Mouse (Mus musculus) mesoderm, embryonic 11.5 days (tissue): ENCODE measurements around the gene Id2.

Experiments used
- DNase-seq: peaks from one replicate; pipeline ENCODE4 v3.0.0-alpha.2; 2012; ENCODE audit warnings: low read depth, low spot score

Gene Id2

DNA sequence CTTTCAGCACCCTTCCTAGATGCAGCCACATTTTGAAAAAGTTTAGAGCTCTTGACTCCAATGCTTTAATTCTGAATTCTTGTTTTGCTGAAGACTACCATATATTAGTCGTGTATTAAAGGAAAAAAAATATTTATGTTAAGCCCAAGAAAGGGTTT is at the start of gene Id2:
Id2 (minus strand) TSS at position 89 of the 158 bp plus-strand sequence.
- no peak for DNase-seq

DNA sequence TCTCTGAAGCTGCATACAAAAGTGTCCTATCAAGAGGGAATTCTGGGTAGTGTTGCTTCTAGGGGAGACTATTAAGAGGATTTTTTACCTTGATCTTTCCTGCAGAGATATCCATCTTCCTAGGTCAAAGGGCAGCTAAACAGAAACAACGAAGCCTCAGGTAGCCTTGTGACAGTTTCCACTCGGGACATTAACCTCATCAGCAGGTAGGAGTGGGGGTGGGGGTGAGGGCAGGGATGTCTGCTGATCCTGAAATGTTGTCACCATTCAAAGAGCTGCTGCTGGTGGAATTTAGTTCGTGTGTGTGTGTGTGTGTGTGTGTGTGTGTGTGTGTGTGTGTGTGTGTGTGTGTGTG is 48.4 kb upstream of the Id2 start:
- DNase-seq = no peak

DNA sequence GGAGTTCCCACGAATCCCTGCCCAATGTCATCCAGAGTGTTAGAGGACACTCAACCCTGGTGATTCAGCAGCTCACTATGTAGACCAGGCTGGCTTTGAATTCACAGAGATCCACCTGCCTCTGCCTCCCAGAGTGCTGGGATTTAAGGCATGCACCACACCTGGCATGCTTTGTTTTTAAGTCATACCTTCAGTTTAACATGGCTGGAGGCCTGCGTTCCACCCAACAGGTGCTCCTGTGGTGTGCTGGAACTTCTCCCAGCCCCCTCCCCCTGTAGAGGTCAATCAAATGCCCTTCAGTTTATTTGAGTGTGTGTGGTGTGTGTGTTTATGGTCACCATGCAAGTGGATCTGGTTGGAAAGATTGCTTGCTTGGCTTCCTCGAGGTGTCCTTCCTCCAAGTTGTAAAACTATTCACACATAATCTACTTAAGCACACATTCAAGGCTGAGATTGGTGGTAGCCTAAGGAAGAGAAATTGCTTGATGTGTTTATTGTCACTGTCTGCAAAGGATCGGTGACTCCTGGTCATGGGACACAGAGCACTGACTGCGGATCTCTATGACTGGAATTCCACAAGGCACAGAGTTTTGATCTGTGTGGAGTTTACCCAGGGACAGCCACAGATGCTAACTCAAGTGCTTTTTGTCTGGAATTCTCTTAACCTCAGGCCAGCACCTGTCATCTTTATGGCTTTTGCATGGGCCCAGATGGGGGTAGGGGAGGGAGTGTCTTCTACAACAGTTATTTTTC is 47.8 kb upstream of the Id2 start:
- DNase-seq = no peak

GRCm38 (mm10) chr12:25143492-25143891 is 46.6 kb upstream of the Id2 start:
- no peak for DNase-seq

- no peak for DNase-seq
These were observed 45.3 kb upstream of the Id2 start for GRCm38 (mm10) chr12:25142251-25142650.

- DNase-seq = no peak
These were observed 44.4 kb upstream of the Id2 start for GRCm38 (mm10) chr12:25141311-25141710.

DNA sequence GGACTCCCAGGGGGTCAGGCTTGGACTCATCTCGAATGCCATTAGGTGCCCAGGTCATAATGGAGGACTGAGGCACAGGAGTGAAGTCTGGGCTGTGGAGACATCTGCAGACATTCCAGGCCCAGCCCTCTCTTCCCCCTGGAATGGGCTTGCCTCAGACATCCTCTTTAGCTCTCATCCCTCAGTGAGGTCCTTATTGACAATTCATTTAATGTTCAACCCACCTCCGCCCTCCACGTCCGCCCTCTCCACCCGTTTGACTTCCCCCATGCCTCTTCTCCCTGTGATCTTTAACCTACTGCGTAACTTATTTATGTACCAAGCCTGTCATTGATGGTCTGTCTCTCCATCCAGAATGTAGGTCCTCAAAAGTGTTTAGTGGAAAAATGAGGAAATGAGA is 43.2 kb upstream of the Id2 start:
- no peak for DNase-seq

- no peak for DNase-seq
These were observed 41.7 kb upstream of the Id2 start for GRCm38 (mm10) chr12:25138616-25139015.

GRCm38 (mm10) chr12:25132046-25132445 is 35.1 kb upstream of the Id2 start:
- DNase-seq = no peak

DNA sequence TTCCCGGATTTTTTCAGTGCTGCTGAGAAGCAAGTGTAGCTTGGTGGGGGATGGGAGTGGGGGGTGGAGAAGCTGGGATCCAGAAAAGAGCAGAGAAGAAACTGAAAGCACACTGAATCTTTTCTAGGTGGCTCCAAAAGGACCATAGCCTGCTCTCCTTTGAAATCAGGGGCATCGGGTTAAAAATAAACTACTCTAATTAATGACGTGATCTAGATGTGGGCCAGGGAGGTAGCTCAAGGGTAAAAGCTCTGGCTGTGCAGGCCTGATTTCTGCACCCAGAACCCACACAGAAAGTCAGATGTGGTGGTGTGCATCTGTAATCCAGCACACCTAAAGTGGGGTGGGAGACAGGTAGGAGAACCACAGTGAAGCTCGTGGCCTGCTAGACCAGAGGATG is 30.7 kb upstream of the Id2 start:
- no peak for DNase-seq

DNA sequence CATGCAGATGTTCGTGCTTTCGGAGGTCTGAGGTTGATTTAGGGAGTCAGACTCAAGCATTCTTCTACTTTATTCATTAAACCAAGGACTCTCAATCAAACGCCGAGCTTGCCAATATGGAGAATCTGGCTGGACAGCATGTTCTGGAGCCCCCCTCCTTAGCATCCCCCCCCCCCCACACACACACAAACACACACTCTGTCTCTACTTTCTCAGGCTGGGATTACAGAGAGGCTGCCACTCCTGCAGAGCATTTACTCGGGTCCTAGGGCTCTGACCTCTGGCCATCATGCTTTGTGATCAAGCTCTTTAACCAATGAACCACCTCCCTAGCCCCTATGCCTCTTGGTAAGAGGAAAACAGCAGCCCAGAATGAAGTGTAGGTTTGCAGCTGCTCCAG is 29.3 kb upstream of the Id2 start:
- DNase-seq = no peak

DNA sequence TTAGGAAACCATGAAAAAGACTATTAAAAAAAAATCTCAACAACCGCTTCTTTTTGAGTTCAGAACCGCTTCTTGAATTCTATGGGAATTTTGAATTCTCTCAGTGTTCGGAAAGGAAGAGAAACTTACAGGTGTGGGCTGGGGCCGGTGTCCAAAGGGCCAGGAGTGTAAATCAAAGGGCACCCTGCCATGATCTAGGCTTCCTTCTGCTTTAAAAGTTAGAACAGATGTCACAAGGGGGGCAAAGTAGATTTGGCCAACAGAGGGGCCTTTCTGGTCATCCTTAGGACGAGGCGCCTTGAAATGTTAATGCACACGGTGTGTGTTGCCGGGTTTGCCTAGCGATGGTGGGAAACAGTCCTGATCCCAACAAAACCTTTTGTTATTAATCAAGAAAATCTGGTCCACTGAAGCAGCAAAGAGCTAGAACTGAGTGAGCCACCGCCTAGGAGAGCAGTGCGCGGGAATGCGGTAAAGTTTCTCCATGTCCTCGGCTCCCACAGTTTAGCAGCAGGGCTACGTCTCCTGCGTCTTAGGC is 28.4 kb upstream of the Id2 start:
- peak; percentile 43 for DNase-seq

GRCm38 (mm10) chr12:25124431-25125238 is 27.7 kb upstream of the Id2 start:
- DNase-seq = peak; percentile 89

DNA sequence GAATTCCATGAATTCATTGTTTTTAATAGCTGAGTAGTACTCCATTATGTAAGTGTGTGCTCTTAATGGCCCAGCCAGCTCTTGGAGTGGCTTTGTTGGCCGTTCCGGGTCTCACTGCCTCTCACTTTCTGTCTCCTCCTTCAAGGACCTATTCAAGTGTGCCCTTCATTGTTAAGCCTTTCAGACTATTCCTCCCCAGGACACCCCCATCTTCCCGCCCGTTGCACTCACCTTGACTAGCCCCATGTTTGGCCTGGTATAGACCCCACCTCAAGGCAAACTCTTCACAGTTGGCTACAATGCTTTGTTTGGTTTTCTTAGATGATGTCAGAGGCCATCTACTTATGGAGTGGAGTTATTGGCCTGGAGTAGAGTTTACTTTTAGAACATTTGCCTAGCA is 23.8 kb upstream of the Id2 start:
- no peak for DNase-seq

DNA sequence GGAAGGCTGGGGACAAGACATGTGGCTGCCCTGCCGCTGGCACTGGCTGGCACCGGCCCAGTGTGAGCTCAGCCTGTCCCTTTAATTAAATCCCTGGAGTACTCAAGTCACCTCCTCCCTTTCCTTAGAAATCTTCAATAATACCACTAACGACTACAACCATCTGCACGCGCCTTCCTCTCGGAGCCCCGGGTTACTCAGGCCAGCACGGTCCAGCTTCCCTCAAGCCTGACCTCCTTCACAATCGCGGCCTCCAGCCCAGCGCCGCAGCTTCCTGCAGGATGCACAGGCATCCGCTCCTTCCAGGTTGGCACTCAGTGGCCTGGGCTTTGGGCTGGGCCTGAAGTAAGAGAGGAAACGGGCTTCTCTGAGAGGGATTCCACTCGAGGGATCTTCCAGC is 22.3 kb upstream of the Id2 start:
- DNase-seq = no peak

DNA sequence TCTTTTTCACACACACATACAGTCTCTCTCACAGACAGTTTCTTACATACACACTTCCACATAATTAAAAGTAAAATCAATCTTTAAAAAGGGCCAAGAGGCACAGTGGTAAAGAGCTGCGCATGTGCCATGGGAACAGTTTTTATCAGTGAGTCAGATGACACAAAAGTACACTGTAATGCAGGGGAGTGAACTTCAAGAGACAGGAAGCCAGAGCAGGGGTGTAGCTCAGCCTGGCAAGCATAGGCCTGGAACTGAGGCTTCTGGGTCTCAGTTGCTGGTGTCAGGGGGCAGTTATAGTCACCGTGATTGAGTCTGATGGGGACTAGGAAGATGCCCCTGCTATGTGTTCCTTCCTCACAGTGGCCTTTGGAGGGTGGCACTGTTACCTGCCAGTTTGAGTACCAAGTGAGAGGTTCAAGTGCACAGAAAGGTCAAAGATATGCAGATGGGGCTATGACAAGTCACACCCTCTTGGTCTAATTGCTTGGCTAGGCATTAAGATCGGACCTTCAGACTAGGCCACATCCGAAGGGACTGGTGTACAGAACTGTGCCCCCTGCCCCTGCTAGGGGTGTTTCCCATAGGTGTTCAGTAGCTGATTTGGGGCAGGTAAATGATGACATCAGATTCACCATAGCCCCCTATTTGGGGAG is 21.0 kb upstream of the Id2 start:
- no peak for DNase-seq

GRCm38 (mm10) chr12:25116126-25116525 is 19.2 kb upstream of the Id2 start:
- no peak for DNase-seq

DNA sequence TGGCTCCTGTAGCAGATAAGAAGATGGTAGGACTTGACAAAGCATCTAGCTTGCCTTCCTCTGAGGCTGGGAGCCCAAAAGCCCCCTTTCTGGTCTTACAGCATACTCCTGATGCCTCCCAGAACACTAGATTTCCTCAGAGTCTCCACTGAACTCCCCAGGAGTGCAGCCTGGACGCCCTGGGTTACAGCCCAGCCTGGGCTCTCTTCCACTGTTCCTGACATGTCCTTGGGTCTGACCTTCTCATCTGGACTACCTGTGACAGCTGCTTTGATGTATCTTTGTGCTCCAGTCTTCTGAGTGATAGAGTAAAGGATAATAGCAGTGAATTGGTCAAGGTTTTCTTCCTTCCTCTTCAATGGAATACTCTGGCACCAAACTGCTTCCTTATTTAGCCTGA is 17.5 kb upstream of the Id2 start:
- no peak for DNase-seq

DNA sequence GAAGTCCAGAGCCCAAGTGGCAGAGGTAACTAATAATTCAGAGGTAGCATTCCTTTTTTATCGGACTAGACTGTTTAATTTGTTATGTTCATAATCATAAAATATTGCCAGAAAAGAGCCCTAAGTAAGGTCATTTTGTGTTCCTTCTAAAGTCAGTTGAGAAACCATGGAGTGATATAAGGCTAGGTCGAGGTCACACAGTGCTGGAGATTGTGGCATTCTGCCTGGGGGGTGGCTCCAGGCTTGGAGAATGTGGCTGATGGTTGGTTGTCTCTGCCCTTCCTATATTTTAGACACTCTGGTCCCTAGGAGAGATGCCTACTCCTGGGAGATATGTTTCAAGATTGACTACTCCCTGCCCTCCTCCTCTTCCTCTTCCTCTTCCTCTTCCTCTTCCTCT is 16.4 kb upstream of the Id2 start:
- no peak for DNase-seq

GRCm38 (mm10) chr12:25112806-25113205 is 15.9 kb upstream of the Id2 start:
- DNase-seq = no peak

- DNase-seq = no peak
These were observed 13.7 kb upstream of the Id2 start for GRCm38 (mm10) chr12:25110682-25111078.

DNA sequence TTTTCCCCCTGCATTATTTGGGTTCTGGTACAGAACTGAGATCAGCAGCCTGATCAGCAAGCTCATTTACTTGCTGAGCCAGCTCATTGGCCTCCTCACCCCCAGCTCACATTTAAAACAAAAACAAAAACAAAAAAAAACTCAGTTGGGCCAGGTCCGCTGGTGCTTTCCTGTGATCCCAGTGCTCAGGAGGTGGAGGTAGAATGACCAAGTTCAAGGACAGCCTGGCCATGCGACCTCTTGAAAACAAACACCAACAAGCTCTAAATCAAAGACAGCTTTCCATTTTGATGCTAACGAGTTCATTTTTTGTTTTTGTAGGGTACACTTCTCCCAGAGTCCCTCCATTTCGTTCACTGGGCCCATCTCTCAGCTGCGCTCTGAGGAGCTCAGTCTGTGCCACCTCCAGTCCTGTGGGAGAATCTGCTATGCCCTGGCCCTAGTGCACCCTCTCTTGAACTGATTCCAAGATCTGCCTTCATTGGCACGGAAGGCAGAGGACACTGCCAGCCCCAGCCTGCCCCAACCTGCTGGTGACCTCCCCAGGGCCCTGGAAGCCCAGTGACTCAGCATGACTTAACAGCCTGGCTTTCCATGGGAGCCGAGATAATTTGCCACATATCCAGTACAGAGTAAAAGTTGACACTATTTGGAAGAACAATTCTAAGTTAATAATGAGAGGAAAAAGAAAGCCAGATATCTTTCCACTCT is 13.2 kb upstream of the Id2 start:
- DNase-seq = no peak
